Mouse (Mus musculus) midbrain, embryonic 12.5 days (tissue): Measurements from ENCODE around the gene Dot1l. TPM values are rescaled to one million over a fixed set of nuclear protein-coding genes. Genes with fewer than 3 reads are reported as not detected.
A peak's percentile ranks its signal among the peaks of the same experiment; 100 is the strongest.

Experiments
- ATAC-seq: fragments of 200-750 bp; cut with Nextera tagmentation; 2 replicates; pipeline ENCODE4 v1.8.0; 2017; ENCODE audit warnings: low read depth, moderate TSS enrichment, moderate library complexity; ENCODE audit not compliant: low FRiP score
- H3K27ac ChIP-seq: fragments of 300-500 bp; sonication (generic); replicated peaks from 2 replicates; pipeline ENCODE4 v1.5.1; 2016; ENCODE audit warnings: mild to moderate bottlenecking
- H3K27me3 ChIP-seq: fragments of 300-500 bp; sonication (generic); 2 replicates; pipeline ENCODE4 v1.6.1; 2016; ENCODE audit warnings: mild to moderate bottlenecking
- H3K36me3 ChIP-seq: fragments of 300-500 bp; sonication (generic); 2 replicates; pipeline ENCODE4 v1.6.1; 2016
- H3K4me1 ChIP-seq: fragments of 300-500 bp; sonication (generic); 2 replicates; pipeline ENCODE4 v1.6.1; 2016
- H3K4me2 ChIP-seq: fragments of 300-500 bp; sonication (generic); replicated peaks from 2 replicates; pipeline ENCODE4 v1.6.1; 2016; ENCODE audit warnings: mild to moderate bottlenecking, moderate library complexity
- H3K4me3 ChIP-seq: fragments of 300-500 bp; sonication (generic); 2 replicates; pipeline ENCODE4 v1.5.1; 2016; ENCODE audit warnings: mild to moderate bottlenecking
- H3K9ac ChIP-seq: fragments of 300-500 bp; sonication (generic); replicated peaks from 2 replicates; pipeline ENCODE4 v1.6.1; 2016; ENCODE audit warnings: mild to moderate bottlenecking, moderate library complexity
- H3K9me3 ChIP-seq: fragments of 300-500 bp; sonication (generic); 2 replicates; pipeline ENCODE4 v1.6.1; 2016; ENCODE audit warnings: mild to moderate bottlenecking
- WGBS: fragments of 180-500 bp; shearing (Covaris S2); methylation state at CpG from one replicate; pipeline ENCODE4 v1.1.7; 2016; 5-methylcytosine and 5-hydroxymethylcytosine counted together
- polyA plus RNA-seq: library from polyadenylated mRNA; unstranded; fragments of >200 nt; fragmentation: Nextera tagmentation; extraction: Ambion mirVana; gene quantifications from 2 replicates; pipeline ENCODE4 v1.2.1, GENCODE M21; 2016

Dot1l gene
- polyA plus RNA-seq, result 26.9 and 30.8 TPM in 2 replicates

GRCm38 (mm10) chr10:80754594-80755290 is at the start of gene Dot1l:
TSS of gene Dot1l (plus strand) at chr10:80755206.
- Histone ChIP-seq H3K4me2 (peak within 1 kb of the TSS; percentile 96), H3K27ac (peak within 1 kb of the TSS; percentile 91), H3K4me3 (peak within 1 kb of the TSS; percentile 100), H3K36me3 (no peaks in the 10 kb centered on the region), H3K27me3 (no peaks in the 10 kb centered on the region), H3K9me3 (no peaks in the 10 kb centered on the region), H3K9ac (peak within 1 kb of the TSS; percentile 98), H3K4me1 (peaks cover 34% of the 10 kb centered on the region)
- WGBS, result 2% methylated on average over 48 of the region's 57 CpGs
- ATAC-seq, result peak; percentile 88

GRCm38 (mm10) chr10:80705479-80705878 is 49.5 kb upstream of the Dot1l start:
- Histone ChIP-seq H3K9me3 (no peaks in the 10 kb centered on the region), H3K36me3 (peaks cover 51% of the 10 kb centered on the region), H3K9ac (no peak overlapping the region), H3K4me1 (peaks cover 23% of the 10 kb centered on the region), H3K4me2 (no peak overlapping the region), H3K27ac (no peak overlapping the region), H3K4me3 (no peak overlapping the region), H3K27me3 (no peaks in the 10 kb centered on the region)
- 80% methylated on average over 3 of the region's 3 CpGs for WGBS
- no peak for ATAC-seq

- H3K4me3 ChIP-seq, result no peak overlapping the region
- WGBS, result 91% methylated on average over 3 of the region's 3 CpGs
- H3K27me3 ChIP-seq, result no peaks in the 10 kb centered on the region
- H3K27ac ChIP-seq, result no peak overlapping the region
- no peaks in the 10 kb centered on the region for H3K9me3 ChIP-seq
- ATAC-seq, result no peak
- no peak overlapping the region for H3K9ac ChIP-seq
- no peaks in the 10 kb centered on the region for H3K4me1 ChIP-seq
- H3K36me3 ChIP-seq, result peaks cover 99% of the 10 kb centered on the region
- H3K4me2 ChIP-seq, result no peak overlapping the region
These were observed 44.2 kb upstream of the Dot1l start for GRCm38 (mm10) chr10:80710834-80711233.

- no peak overlapping the region for H3K4me3 ChIP-seq
- H3K4me1 ChIP-seq, result no peaks in the 10 kb centered on the region
- peaks cover 98% of the 10 kb centered on the region for H3K36me3 ChIP-seq
- H3K4me2 ChIP-seq, result no peak overlapping the region
- no peak overlapping the region for H3K9ac ChIP-seq
- no peaks in the 10 kb centered on the region for H3K9me3 ChIP-seq
- whole genome bisulfite sequencing, result 82% methylated on average over 1 of the region's 1 CpGs
- H3K27ac ChIP-seq, result no peak overlapping the region
- ATAC-seq, result no peak
- H3K27me3 ChIP-seq, result no peaks in the 10 kb centered on the region
These were observed 37.7 kb upstream of the Dot1l start for GRCm38 (mm10) chr10:80717281-80717680.

- H3K4me1 ChIP-seq, result no peaks in the 10 kb centered on the region
- H3K36me3 ChIP-seq, result peaks cover 96% of the 10 kb centered on the region
- no peak for ATAC-seq
These were observed 27.5 kb upstream of the Dot1l start for GRCm38 (mm10) chr10:80727369-80728127.

GRCm38 (mm10) chr10:80732611-80733101 is 22.4 kb upstream of the Dot1l start:
- Histone ChIP-seq H3K4me1 (no peaks in the 10 kb centered on the region), H3K27me3 (no peaks in the 10 kb centered on the region), H3K27ac (no peak overlapping the region), H3K36me3 (peaks cover 68% of the 10 kb centered on the region), H3K9me3 (no peaks in the 10 kb centered on the region), H3K9ac (no peak overlapping the region), H3K4me3 (no peak overlapping the region), H3K4me2 (no peak overlapping the region)
- 93% methylated on average over 6 of the region's 6 CpGs for WGBS
- no peak for ATAC-seq

More at GRCm38 (mm10) chr10:80727369-80728127, 27.5 kb upstream of the Dot1l start:
- no peak overlapping the region for H3K4me2 ChIP-seq
- H3K9me3 ChIP-seq, result no peaks in the 10 kb centered on the region
- 87% methylated on average over 5 of the region's 5 CpGs for WGBS
- H3K4me3 ChIP-seq, result no peak overlapping the region
- H3K27ac ChIP-seq, result no peak overlapping the region
- no peaks in the 10 kb centered on the region for H3K27me3 ChIP-seq
- no peak overlapping the region for H3K9ac ChIP-seq

- Histone ChIP-seq H3K36me3 (peaks cover 30% of the 10 kb centered on the region), H3K4me3 (no peak overlapping the region), H3K27ac (no peak overlapping the region), H3K4me1 (peaks cover 21% of the 10 kb centered on the region), H3K27me3 (no peaks in the 10 kb centered on the region), H3K4me2 (no peak overlapping the region), H3K9me3 (no peaks in the 10 kb centered on the region), H3K9ac (no peak overlapping the region)
- ATAC-seq, result no peak
- 88% methylated on average over 5 of the region's 5 CpGs for WGBS
These were observed 18.3 kb upstream of the Dot1l start for GRCm38 (mm10) chr10:80736731-80737130.

GRCm38 (mm10) chr10:80738657-80739056 is 16.3 kb upstream of the Dot1l start:
- peaks cover 13% of the 10 kb centered on the region; the same call in 1 of the 2 replicates for H3K36me3 ChIP-seq
- no peak overlapping the region for H3K4me2 ChIP-seq
- no peak for ATAC-seq
- H3K9me3 ChIP-seq, result no peaks in the 10 kb centered on the region
- H3K4me3 ChIP-seq, result no peak overlapping the region
- no peak overlapping the region for H3K9ac ChIP-seq
- WGBS, result 78% methylated on average over 1 of the region's 1 CpGs
- H3K4me1 ChIP-seq, result peaks cover 25% of the 10 kb centered on the region
- no peak overlapping the region for H3K27ac ChIP-seq
- no peaks in the 10 kb centered on the region for H3K27me3 ChIP-seq

- Histone ChIP-seq H3K4me2 (peak overlapping the region; percentile 99), H3K4me1 (peaks cover 25% of the 10 kb centered on the region), H3K9me3 (no peaks in the 10 kb centered on the region), H3K4me3 (peak overlapping the region; percentile 97), H3K9ac (peak overlapping the region; percentile 99), H3K27ac (no peak overlapping the region), H3K36me3 (peaks cover 6% of the 10 kb centered on the region; the same call in 1 of the 2 replicates), H3K27me3 (no peaks in the 10 kb centered on the region)
- ATAC-seq, result no peak
- WGBS, result 33% methylated on average over 5 of the region's 5 CpGs
These were observed 13.9 kb upstream of the Dot1l start for GRCm38 (mm10) chr10:80741146-80741545.

GRCm38 (mm10) chr10:80741634-80742179 is 13.3 kb upstream of the Dot1l start:
- H3K36me3 ChIP-seq, result peaks cover 4% of the 10 kb centered on the region; the same call in 1 of the 2 replicates
- H3K9me3 ChIP-seq, result no peaks in the 10 kb centered on the region
- H3K9ac ChIP-seq, result peak overlapping the region; percentile 99
- WGBS, result under 1% methylated on average over 46 of the region's 46 CpGs
- H3K4me2 ChIP-seq, result peak overlapping the region; percentile 99
- peak overlapping the region; percentile 97 for H3K4me3 ChIP-seq
- H3K27me3 ChIP-seq, result no peaks in the 10 kb centered on the region
- H3K4me1 ChIP-seq, result peaks cover 25% of the 10 kb centered on the region
- peak overlapping the region; percentile 76 for H3K27ac ChIP-seq
- ATAC-seq, result no peak; the same call in 1 of the 2 replicates

GRCm38 (mm10) chr10:80742180-80742978 is 12.6 kb upstream of the Dot1l start, which contains the start of gene Ap3d1:
TSS of gene Ap3d1 (minus strand) at chr10:80742264.
- Histone ChIP-seq H3K4me3 (peak within 1 kb of the TSS; percentile 97), H3K9ac (peak within 1 kb of the TSS; percentile 99), H3K4me1 (peaks cover 25% of the 10 kb centered on the region), H3K9me3 (no peaks in the 10 kb centered on the region), H3K4me2 (peak within 1 kb of the TSS; percentile 99), H3K27me3 (no peaks in the 10 kb centered on the region), H3K36me3 (no peaks in the 10 kb centered on the region), H3K27ac (peak within 1 kb of the TSS; percentile 76)
- 3% methylated on average over 25 of the region's 25 CpGs for WGBS
- peak; percentile 99 for ATAC-seq
